Mouse (Mus musculus) gastrocnemius, adult 18-20 months (tissue): Measurements from ENCODE around the gene Srrm3. TPM values are rescaled to one million over a fixed set of nuclear protein-coding genes. Genes with fewer than 3 reads are reported as not detected.

Experiments used
- DNase-seq: peaks from one replicate; pipeline ENCODE4 v3.0.0; 2021; ENCODE audit warnings: low spot score
- total RNA-seq, 2 experiments: library from RNA; stranded (reverse); gene quantifications; 2 replicates each; pipeline ENCODE4 v1.2.3; 2021

Srrm3 gene
- total RNA-seq, 2 experiments from 2014 or later: not detected

- DNase-seq: no peak
These were observed 15.7 kb downstream of the Srrm3 start for GRCm38 (mm10) chr5:135822316-135822944.

GRCm38 (mm10) chr5:135824517-135824916, 17.8 kb downstream of the Srrm3 start:
- no peak for DNase-seq

GRCm38 (mm10) chr5:135826225-135826624, 19.5 kb downstream of the Srrm3 start:
- no peak for DNase-seq

GRCm38 (mm10) chr5:135829381-135829780, 22.7 kb downstream of the Srrm3 start:
- no peak for DNase-seq

- no peak for DNase-seq
These were observed 26.0 kb downstream of the Srrm3 start for GRCm38 (mm10) chr5:135832729-135833128.

GRCm38 (mm10) chr5:135834769-135835491, 28.2 kb downstream of the Srrm3 start:
- peak; percentile 69 for DNase-seq

- DNase-seq: no peak
These were observed 28.8 kb downstream of the Srrm3 start for GRCm38 (mm10) chr5:135835492-135835858.

GRCm38 (mm10) chr5:135835981-135836380, 29.3 kb downstream of the Srrm3 start:
- no peak for DNase-seq

- no peak for DNase-seq
These were observed 35.0 kb downstream of the Srrm3 start for GRCm38 (mm10) chr5:135841651-135842050.

GRCm38 (mm10) chr5:135843418-135843817, 36.7 kb downstream of the Srrm3 start:
- no peak for DNase-seq

GRCm38 (mm10) chr5:135845676-135846320, 39.1 kb downstream of the Srrm3 start:
- no peak for DNase-seq

- no peak for DNase-seq
These were observed 40.8 kb downstream of the Srrm3 start for GRCm38 (mm10) chr5:135847460-135847859.

GRCm38 (mm10) chr5:135847881-135848280, 41.2 kb downstream of the Srrm3 start:
- no peak for DNase-seq

GRCm38 (mm10) chr5:135851024-135851423, 44.3 kb downstream of the Srrm3 start:
- no peak for DNase-seq

GRCm38 (mm10) chr5:135851481-135851880, 44.8 kb downstream of the Srrm3 start:
- no peak for DNase-seq

- no peak for DNase-seq
These were observed 45.7 kb downstream of the Srrm3 start for GRCm38 (mm10) chr5:135852421-135852820.

- DNase-seq: no peak
These were observed 47.0 kb downstream of the Srrm3 start for GRCm38 (mm10) chr5:135853731-135854130.

- DNase-seq: peak; percentile 69
These were observed 48.5 kb downstream of the Srrm3 start for GRCm38 (mm10) chr5:135855156-135855555.

GRCm38 (mm10) chr5:135866662-135867061, 60.0 kb downstream of the Srrm3 start:
- peak; percentile 61 for DNase-seq

GRCm38 (mm10) chr5:135867637-135868593, 61.2 kb downstream of the Srrm3 start:
- no peak for DNase-seq

- DNase-seq: no peak
These were observed 62.0 kb downstream of the Srrm3 start for GRCm38 (mm10) chr5:135868653-135869052.
